Mouse (Mus musculus): ENCODE measurements around the gene Apol6. TPM values are rescaled to one million over a fixed set of nuclear protein-coding genes. Genes with fewer than 3 reads are reported as not detected.

Apol6 gene
- total RNA-seq, 2 experiments from 2014 or later, result not detected

GRCm38 (mm10) chr15:77097358-77097757 lies 52.8 kb downstream of the Apol6 start:
- ATAC-seq (replicated peaks; ENCODE audit: low FRiP score, low TSS enrichment, poor library complexity, severe bottlenecking), result no peak

GRCm38 (mm10) chr15:77099756-77100155 lies 55.2 kb downstream of the Apol6 start:
- ATAC-seq (replicated peaks; ENCODE audit: low FRiP score, low TSS enrichment, poor library complexity, severe bottlenecking), result no peak

GRCm38 (mm10) chr15:77102685-77103084 lies 58.2 kb downstream of the Apol6 start:
- no peak for ATAC-seq (replicated peaks; ENCODE audit: low FRiP score, low TSS enrichment, poor library complexity, severe bottlenecking)

- no peak for ATAC-seq (replicated peaks; ENCODE audit: low FRiP score, low TSS enrichment, poor library complexity, severe bottlenecking)
These were observed 60.0 kb downstream of the Apol6 start for GRCm38 (mm10) chr15:77104349-77105158.

- no peak for ATAC-seq (replicated peaks; ENCODE audit: low FRiP score, low TSS enrichment, poor library complexity, severe bottlenecking)
These were observed 60.7 kb downstream of the Apol6 start for GRCm38 (mm10) chr15:77105273-77105672.

Other genes starting within 250 kb of the Apol6 start
- 8.3 and 22.4 TPM in 2 replicates for gene Zfp251, start 173.3 kb upstream of the Apol6 start, total RNA-seq (2014; fragmentation: Nextera tagmentation)
- gene Zfp251, start 173.3 kb upstream of the Apol6 start, total RNA-seq (2017), result 11.5 and 18.4 TPM in 2 replicates
- 11.9 and 13.2 TPM in 2 replicates for gene Zfp7, start 165.5 kb upstream of the Apol6 start, total RNA-seq (2014; fragmentation: Nextera tagmentation)
- 12.8 and 14.2 TPM in 2 replicates for gene Zfp7, start 165.5 kb upstream of the Apol6 start, total RNA-seq (2017)
- not detected in 2 replicates for gene Gm49527, start 165.4 kb upstream of the Apol6 start, total RNA-seq (2014; fragmentation: Nextera tagmentation)
- gene Gm49527, start 165.4 kb upstream of the Apol6 start, total RNA-seq (2017), result not detected in 2 replicates
- 6.4 and 7.6 TPM in 2 replicates for gene Zfp647, start 119.3 kb upstream of the Apol6 start, total RNA-seq (2014; fragmentation: Nextera tagmentation)
- 2.3 and 4.7 TPM in 2 replicates for gene Zfp647, start 119.3 kb upstream of the Apol6 start, total RNA-seq (2017)
- gene 1110038F14Rik, start 96.2 kb upstream of the Apol6 start, total RNA-seq (2014; fragmentation: Nextera tagmentation), result 26.2 and 35.0 TPM in 2 replicates
- gene 1110038F14Rik, start 96.2 kb upstream of the Apol6 start, total RNA-seq (2017), result 33.6 and 43.2 TPM in 2 replicates
- not detected in 2 replicates for gene Mb, start 5.9 kb downstream of the Apol6 start, total RNA-seq (2014; fragmentation: Nextera tagmentation)
- not detected in 2 replicates for gene Mb, start 5.9 kb downstream of the Apol6 start, total RNA-seq (2017)